Mouse (Mus musculus): ENCODE results near the gene Mical1. TPM values are rescaled to one million over a fixed set of nuclear protein-coding genes. Genes with fewer than 3 reads are reported as not detected.
A peak's percentile ranks its signal among the peaks of the same experiment; 100 is the strongest.

The Mical1 gene
- 100 to 1,000 TPM in 1 of 2 experiments, 10 to 100 TPM in 1; 61.7 to 140 TPM for polyA plus RNA-seq (2017; shearing (Covaris generic))

- ATAC-seq, result peak; percentile 50
Observed at GRCm38 (mm10) chr10:41476171-41477017, at the start of gene Mical1. Gene Mical1 (plus strand): TSS chr10:41476314.

DNA sequence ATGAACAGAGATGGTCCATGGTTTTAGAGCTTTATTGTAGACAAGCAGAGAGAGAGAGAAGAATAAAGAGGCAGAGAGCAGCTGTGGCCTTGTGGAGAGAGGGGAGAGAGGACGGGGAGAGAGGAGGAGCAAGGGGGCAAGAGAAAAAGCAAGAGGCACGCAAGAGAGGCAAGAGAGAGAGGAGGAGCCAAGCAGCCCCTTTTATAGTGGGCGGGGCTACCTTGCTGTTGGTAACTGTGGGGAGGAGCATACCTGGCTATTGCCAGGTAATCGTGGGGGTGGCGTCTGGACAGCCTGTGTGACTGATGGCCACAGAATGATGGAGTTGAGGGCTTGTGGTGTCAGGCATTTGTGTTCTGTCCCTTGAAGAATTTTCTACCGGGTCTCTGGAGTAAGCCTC lies 49.7 kb upstream of the Mical1 start:
- no peak for ATAC-seq

DNA sequence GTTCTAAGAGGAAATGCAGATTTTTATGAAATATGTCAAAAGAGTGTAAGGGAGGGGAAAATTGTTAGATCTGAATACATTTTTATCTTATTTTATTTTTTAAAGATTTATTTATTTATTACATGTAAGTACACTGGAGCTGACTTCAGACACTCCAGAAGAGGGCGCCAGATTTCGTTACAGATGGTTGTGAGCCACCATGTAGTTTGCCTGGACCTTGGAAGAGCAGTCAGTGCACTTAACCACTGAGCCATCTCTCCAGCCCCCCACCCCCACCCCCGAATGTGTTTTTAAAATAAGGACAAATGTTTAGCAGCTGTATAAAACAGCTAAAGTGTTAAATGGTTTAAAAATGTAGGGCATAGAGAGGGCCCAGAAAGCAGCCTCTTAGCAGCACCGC lies 41.5 kb upstream of the Mical1 start:
- peak; percentile 43 for ATAC-seq

GRCm38 (mm10) chr10:41435141-41435540 lies 41.0 kb upstream of the Mical1 start:
- ATAC-seq, result no peak

DNA sequence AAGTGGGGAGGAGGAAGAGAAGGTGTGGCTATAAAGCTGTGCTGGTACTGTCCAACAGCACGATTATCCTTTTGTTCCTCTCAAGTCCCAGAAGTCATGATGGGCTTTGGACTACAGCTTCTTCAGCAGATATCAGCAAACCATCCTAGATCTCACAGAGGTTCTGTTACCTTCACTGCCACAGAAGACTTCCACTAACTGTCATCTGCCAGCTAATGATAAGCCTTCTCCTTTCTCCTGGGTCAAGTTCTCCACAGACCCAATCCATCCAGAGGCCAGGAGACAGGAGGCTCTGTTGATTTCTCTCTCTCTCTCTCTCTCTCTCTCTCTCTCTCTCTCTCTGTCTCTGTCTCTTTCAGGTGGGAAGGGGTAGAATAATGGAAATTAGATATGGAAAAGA lies 27.9 kb upstream of the Mical1 start:
- no peak for ATAC-seq

DNA sequence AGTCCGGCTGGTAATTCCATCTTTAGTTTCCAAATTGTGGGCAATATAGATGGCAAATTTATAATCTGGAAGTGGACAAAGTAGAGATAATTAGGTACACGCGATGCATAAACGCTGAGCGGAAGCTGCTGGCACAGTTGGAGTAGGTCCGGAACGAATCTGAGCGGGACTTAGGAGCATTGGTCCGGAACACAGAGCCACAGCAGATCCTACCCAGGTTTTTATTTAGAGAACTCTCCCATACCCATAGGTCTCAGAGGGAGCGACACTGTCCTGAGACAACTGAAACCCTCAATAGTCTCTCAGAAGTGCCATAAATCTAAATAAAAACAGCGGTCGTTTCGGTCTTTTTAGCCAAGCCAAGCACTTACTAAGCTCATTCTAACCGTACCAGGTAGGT lies 26.4 kb upstream of the Mical1 start:
- peak; percentile 36 for ATAC-seq

DNA sequence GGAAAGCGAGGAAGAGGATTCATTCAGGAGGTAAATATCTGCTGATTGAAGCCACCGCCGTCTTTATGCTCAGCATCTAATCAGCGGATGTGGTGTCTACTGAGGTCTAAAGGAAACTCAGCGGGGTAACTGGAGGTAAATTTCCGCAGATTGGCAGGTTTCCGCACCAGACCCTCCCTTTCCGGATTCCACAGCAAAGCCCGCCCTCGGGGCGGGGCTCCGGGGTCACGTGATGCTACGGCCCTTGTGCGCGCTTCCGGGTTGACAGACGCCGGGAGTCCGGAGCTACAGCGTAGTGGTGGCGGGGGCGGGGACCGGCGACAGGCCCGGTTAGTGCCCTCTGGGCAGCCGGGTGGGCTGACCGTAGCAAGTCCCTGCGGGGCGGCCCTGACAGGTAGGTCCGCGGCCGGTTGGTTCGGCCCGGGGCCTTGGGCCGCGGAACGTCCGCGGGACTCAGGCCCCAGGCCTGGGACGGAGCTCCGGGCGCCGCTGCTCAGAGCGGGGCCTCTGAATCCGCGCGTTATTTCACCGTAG lies 25.9 kb upstream of the Mical1 start, which contains the start of gene Zbtb24:
Gene Zbtb24, plus strand, starts transcription at position 247 of the 534 bp plus-strand sequence.
- peak; percentile 98 for ATAC-seq

- no peak for ATAC-seq
Observed at GRCm38 (mm10) chr10:41450780-41451522, 25.2 kb upstream of the Mical1 start.

DNA sequence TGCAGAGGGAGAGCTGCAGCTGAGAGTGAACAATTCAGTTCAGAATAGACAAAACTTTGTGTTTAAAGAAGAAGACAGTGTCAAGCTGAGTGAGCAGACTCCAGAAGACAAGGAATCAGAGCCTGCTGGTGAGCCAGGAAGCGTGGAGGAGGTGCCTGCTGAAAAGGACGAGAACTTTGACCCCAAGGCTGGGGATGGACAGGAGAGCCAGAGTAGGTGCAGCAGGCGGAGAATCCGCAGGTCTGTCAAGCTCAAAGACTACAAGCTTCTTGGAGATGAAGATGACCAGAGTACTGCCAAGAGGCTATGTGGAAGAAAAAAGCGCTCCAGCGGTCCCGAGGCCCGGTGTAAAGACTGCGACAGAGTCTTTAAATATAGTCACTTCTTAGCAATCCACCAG lies 24.5 kb upstream of the Mical1 start:
- no peak for ATAC-seq

DNA sequence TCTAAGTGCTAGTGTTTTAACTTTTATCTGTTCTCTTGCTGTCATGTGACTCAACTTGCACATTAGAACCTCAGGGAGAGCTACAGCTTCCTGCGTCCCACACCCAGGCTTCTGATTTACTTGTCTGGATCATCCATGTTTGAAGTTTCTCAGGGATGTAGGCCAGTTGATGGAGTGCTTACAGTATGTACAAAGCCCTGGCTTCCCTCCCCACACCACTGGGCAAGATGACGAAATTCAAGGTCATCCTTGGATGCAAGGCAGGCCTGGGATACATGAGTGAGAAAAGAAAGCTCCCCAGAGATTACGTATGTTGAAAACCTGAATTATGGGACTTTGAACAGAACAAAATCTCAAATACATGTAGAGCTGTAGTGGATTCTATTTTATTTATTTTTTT lies 23.3 kb upstream of the Mical1 start:
- ATAC-seq, result no peak

DNA sequence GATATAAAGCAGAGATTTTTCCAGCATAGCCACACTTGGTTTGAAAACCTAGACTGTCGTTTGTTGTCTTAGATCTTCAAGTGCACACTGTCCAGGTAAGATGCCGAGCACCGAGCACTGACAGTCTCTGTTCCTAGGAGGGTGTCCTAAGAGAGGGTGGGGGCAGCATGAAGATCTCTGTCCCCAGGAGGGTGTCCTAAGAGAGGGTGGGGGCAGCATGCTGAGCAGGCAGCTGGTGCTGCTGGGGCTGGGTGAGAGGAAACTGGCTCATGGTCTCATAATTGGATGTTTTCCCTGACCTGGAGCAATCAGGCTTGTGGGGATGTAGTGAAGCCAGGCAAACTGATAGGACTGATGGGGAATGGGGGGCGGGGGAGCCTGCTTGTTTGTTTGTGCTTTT lies 16.1 kb upstream of the Mical1 start:
- ATAC-seq, result no peak

- no peak for ATAC-seq
Observed at GRCm38 (mm10) chr10:41460501-41460900, 15.6 kb upstream of the Mical1 start.

DNA sequence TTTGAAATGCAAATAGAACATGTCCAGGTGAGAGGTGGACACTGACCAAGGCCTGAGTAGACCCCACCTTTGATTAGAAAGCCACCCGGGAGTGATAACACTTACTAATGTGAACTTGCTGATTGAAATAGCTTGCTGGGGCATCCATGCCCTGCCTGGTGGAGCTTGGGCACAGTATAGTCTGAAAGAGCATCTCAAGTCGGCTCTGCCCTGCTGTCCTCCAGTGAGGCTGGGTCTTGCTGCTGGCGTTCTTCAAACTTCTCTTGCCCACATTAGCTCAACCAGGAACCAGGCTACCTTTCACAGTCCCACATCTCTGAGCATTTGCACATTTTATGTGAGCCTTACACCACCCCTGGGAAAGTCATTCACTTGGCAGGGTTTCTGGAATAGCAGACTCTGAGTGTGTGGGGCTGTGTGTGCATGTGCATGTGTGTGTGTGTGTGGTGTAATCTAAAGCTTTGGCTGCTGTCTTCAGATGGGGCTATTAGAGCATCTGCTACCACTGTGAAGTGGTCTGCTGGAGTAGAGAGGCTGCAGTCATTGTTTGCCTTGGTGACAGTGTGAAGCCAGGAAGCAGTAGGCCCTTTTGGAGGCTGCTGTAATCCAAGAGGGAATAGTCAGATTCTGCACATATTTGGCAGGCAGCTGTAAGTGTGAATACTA lies 14.9 kb upstream of the Mical1 start:
- no peak for ATAC-seq

- no peak for ATAC-seq
Observed at GRCm38 (mm10) chr10:41464401-41464955, 11.6 kb upstream of the Mical1 start.

- no peak for ATAC-seq
Observed at GRCm38 (mm10) chr10:41467325-41467724, 8.8 kb upstream of the Mical1 start.

GRCm38 (mm10) chr10:41470693-41471092 lies 5.4 kb upstream of the Mical1 start:
- no peak for ATAC-seq

DNA sequence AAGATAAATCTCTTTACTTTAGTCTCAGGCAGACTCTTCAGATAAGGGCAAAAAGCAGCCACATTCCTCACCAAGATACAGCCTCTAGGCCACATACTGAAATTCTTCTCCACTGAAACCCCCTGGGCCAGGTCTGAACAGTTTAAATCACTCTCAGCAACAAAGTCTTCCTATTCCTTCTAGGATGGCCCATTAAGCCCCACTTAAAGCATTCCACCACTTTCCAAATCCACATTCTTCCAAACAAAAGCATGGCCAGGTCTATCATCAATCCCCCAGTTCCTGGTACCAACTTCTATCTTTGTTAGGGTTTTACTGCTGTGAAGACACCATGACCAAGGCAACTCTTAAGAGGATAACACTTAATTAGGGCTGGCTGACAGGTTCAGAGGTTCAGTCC lies 3.6 kb upstream of the Mical1 start:
- ATAC-seq, result no peak

DNA sequence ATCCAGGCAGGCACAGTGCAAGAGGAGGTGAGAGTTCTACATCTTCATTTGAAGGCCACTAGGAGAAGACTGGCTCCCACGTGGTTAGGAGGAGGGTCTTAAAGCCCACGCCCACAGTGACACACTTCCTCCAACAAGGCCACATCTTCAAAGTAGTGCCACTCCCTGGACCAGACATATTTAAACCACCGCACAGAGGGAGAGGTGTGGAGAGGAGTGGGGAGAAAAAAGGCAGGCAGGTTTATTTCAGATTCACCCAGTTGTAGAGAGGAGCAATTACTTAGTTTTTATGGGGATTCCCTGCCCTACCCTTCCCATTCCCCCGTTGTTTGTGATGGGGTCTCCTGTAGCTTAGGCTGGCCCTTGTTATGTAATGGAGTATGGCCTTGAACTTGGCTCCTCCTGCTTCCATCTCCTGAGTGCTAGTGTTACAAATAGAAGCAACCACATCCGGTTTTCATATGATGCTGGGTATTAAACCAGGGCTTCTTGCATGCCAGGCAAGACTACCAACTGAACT lies 3.1 kb upstream of the Mical1 start:
- ATAC-seq, result peak; percentile 27

DNA sequence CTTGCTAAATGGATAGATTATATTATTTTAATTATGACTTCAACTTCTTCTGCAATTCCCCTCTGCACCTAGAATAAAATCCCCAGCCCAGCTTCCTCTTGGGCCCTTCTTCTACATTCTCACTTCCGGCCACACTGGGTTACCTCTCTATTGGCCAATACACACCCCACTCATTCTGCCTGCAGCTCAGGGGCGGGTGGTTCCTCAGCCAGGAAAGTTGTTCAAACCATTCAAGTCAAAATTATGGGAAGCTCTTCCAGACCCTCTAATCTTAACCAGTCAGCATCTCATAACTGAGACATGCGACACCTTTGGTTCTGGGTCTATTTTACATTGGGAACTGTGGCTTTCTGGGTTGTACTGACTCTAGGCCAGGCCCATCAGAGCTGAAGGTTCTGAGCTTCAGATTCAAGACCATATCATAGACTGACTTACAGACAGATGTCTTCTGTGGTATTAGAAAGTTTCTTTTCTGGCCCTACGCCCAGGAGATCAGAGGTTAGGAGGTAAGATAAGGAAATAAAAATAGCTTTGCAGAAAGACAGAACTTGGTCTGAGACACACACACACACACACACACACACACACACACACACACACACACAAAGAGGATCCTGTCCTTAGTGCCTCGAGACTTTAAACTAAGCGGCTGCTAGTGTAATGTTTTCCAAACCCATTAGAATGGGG lies 2.2 kb upstream of the Mical1 start:
- ATAC-seq, result peak; percentile 40

GRCm38 (mm10) chr10:41474981-41475391 lies 1.1 kb upstream of the Mical1 start:
- no peak for ATAC-seq

- ATAC-seq, result peak; percentile 20
Observed at GRCm38 (mm10) chr10:41477018-41477277, 834 bp downstream of the Mical1 start.
